Mouse (Mus musculus) hindbrain, embryonic 13.5 days (tissue): ENCODE results near the gene Myh11. TPM values are rescaled to one million over a fixed set of nuclear protein-coding genes. Genes with fewer than 3 reads are reported as not detected.

Experiments
- ATAC-seq: fragments of 200-750 bp; cut with Nextera tagmentation; 2 replicates; pipeline ENCODE4 v1.8.0; 2017; ENCODE audit warnings: moderate TSS enrichment; ENCODE audit not compliant: low FRiP score
- H3K27ac ChIP-seq: fragments of 300-500 bp; sonication (generic); 2 replicates; pipeline ENCODE4 v1.5.1; 2015; ENCODE audit warnings: inconsistent platforms, mild to moderate bottlenecking, moderate library complexity
- H3K27me3 ChIP-seq: fragments of 300-500 bp; sonication (generic); 2 replicates; pipeline ENCODE4 v1.6.1; 2015; ENCODE audit warnings: mild to moderate bottlenecking, inconsistent platforms
- H3K36me3 ChIP-seq: fragments of 300-500 bp; sonication (generic); 2 replicates; pipeline ENCODE4 v1.6.1; 2015; ENCODE audit warnings: mild to moderate bottlenecking, inconsistent platforms
- H3K4me1 ChIP-seq: fragments of 300-500 bp; sonication (generic); replicated peaks from 2 replicates; pipeline ENCODE4 v1.6.1; 2015; ENCODE audit warnings: inconsistent platforms
- H3K4me2 ChIP-seq: fragments of 300-500 bp; sonication (generic); 2 replicates; pipeline ENCODE4 v1.6.1; 2015; ENCODE audit warnings: inconsistent platforms, mild to moderate bottlenecking, moderate library complexity
- H3K4me3 ChIP-seq: fragments of 300-500 bp; sonication (generic); 2 replicates; pipeline ENCODE4 v1.5.1; 2015; ENCODE audit warnings: mild to moderate bottlenecking, inconsistent platforms
- H3K9ac ChIP-seq: fragments of 300-500 bp; sonication (generic); 2 replicates; pipeline ENCODE4 v1.6.1; 2015; ENCODE audit warnings: mild to moderate bottlenecking, inconsistent platforms
- H3K9me3 ChIP-seq: fragments of 300-500 bp; sonication (generic); 2 replicates; pipeline ENCODE4 v1.6.1; 2016; ENCODE audit warnings: inconsistent platforms
- WGBS: fragments of 180-500 bp; shearing (Covaris S2); methylation state at CpG from one replicate; pipeline ENCODE4 v1.1.7; 2015; 5-methylcytosine and 5-hydroxymethylcytosine counted together
- polyA plus RNA-seq: library from polyadenylated mRNA; unstranded; fragments of >200 nt; fragmentation: Nextera tagmentation; extraction: Ambion mirVana; gene quantifications from 2 replicates; pipeline ENCODE4 v1.2.1, GENCODE M21; 2015

Myh11 gene
- polyA plus RNA-seq, 1 experiment from 2014 or later: 0.53 TPM

- Histone ChIP-seq H3K4me1 (no peaks in the 10 kb centered on the region), H3K9ac (no peak overlapping the region), H3K9me3 (no peaks in the 10 kb centered on the region), H3K4me2 (no peak overlapping the region), H3K27ac (no peak overlapping the region), H3K27me3 (no peaks in the 10 kb centered on the region), H3K4me3 (no peak overlapping the region), H3K36me3 (no peaks in the 10 kb centered on the region)
- ATAC-seq: no peak
- WGBS: 92% methylated on average over 1 of the region's 1 CpGs
Measured at GRCm38 (mm10) chr16:14262410-14262809, 28.8 kb downstream of the Myh11 start.

GRCm38 (mm10) chr16:14258856-14259255 is 32.3 kb downstream of the Myh11 start:
- H3K27ac ChIP-seq: no peak overlapping the region
- ATAC-seq: no peak
- H3K27me3 ChIP-seq: no peaks in the 10 kb centered on the region
- no peak overlapping the region for H3K4me2 ChIP-seq
- no peaks in the 10 kb centered on the region for H3K4me1 ChIP-seq
- no peaks in the 10 kb centered on the region for H3K9me3 ChIP-seq
- H3K4me3 ChIP-seq: no peak overlapping the region
- H3K36me3 ChIP-seq: no peaks in the 10 kb centered on the region
- 59% methylated on average over 2 of the region's 2 CpGs for WGBS
- no peak overlapping the region for H3K9ac ChIP-seq

GRCm38 (mm10) chr16:14253586-14253985 is 37.6 kb downstream of the Myh11 start:
- no peak overlapping the region for H3K4me3 ChIP-seq

GRCm38 (mm10) chr16:14252877-14253276 is 38.3 kb downstream of the Myh11 start:
- Histone ChIP-seq H3K4me2 (no peak overlapping the region), H3K4me1 (no peaks in the 10 kb centered on the region), H3K9me3 (no peaks in the 10 kb centered on the region), H3K4me3 (no peak overlapping the region), H3K36me3 (no peaks in the 10 kb centered on the region), H3K27ac (no peak overlapping the region), H3K27me3 (no peaks in the 10 kb centered on the region), H3K9ac (no peak overlapping the region)
- no peak for ATAC-seq
- whole genome bisulfite sequencing: 74% methylated on average over 4 of the region's 4 CpGs

More at GRCm38 (mm10) chr16:14253586-14253985, 37.6 kb downstream of the Myh11 start:
- no peaks in the 10 kb centered on the region for H3K9me3 ChIP-seq
- H3K36me3 ChIP-seq: no peaks in the 10 kb centered on the region
- 91% methylated on average over 3 of the region's 3 CpGs for WGBS
- no peaks in the 10 kb centered on the region for H3K4me1 ChIP-seq
- H3K27me3 ChIP-seq: no peaks in the 10 kb centered on the region
- ATAC-seq: no peak
- H3K27ac ChIP-seq: no peak overlapping the region
- no peak overlapping the region for H3K4me2 ChIP-seq
- H3K9ac ChIP-seq: no peak overlapping the region

GRCm38 (mm10) chr16:14249913-14250312 is 41.3 kb downstream of the Myh11 start:
- Histone ChIP-seq H3K4me1 (no peaks in the 10 kb centered on the region), H3K36me3 (no peaks in the 10 kb centered on the region), H3K4me3 (no peak overlapping the region), H3K27me3 (no peaks in the 10 kb centered on the region), H3K9ac (no peak overlapping the region), H3K4me2 (no peak overlapping the region), H3K9me3 (no peaks in the 10 kb centered on the region), H3K27ac (no peak overlapping the region)
- WGBS: 68% methylated on average over 1 of the region's 1 CpGs
- ATAC-seq: no peak

- no peaks in the 10 kb centered on the region for H3K27me3 ChIP-seq
- H3K9me3 ChIP-seq: no peaks in the 10 kb centered on the region
- H3K9ac ChIP-seq: no peak overlapping the region
- ATAC-seq: no peak
- H3K4me1 ChIP-seq: no peaks in the 10 kb centered on the region
- no peak overlapping the region for H3K4me2 ChIP-seq
- no peak overlapping the region for H3K4me3 ChIP-seq
- WGBS: 29% methylated on average over 2 of the region's 2 CpGs
- no peaks in the 10 kb centered on the region for H3K36me3 ChIP-seq
- H3K27ac ChIP-seq: no peak overlapping the region
Measured at GRCm38 (mm10) chr16:14242553-14242952, 48.6 kb downstream of the Myh11 start.

- Histone ChIP-seq H3K27me3 (no peaks in the 10 kb centered on the region), H3K9ac (no peak overlapping the region), H3K4me2 (no peak overlapping the region), H3K27ac (no peak overlapping the region), H3K4me1 (no peaks in the 10 kb centered on the region), H3K36me3 (no peaks in the 10 kb centered on the region), H3K9me3 (no peaks in the 10 kb centered on the region), H3K4me3 (no peak overlapping the region)
- ATAC-seq: no peak
- WGBS: 82% methylated on average over 3 of the region's 3 CpGs
Measured at GRCm38 (mm10) chr16:14242059-14242458, 49.1 kb downstream of the Myh11 start.

- Histone ChIP-seq H3K9ac (no peak overlapping the region), H3K4me2 (no peak overlapping the region), H3K36me3 (no peaks in the 10 kb centered on the region), H3K27me3 (no peaks in the 10 kb centered on the region), H3K4me3 (no peak overlapping the region), H3K4me1 (no peaks in the 10 kb centered on the region), H3K9me3 (no peaks in the 10 kb centered on the region), H3K27ac (no peak overlapping the region)
- ATAC-seq: peak; percentile 72
- WGBS: 25% methylated on average over 6 of the region's 6 CpGs
Measured at GRCm38 (mm10) chr16:14237100-14237723, 54.0 kb downstream of the Myh11 start.

GRCm38 (mm10) chr16:14215156-14215555 is 76.0 kb downstream of the Myh11 start:
- Histone ChIP-seq H3K36me3 (no peaks in the 10 kb centered on the region), H3K4me2 (no peak overlapping the region), H3K4me1 (no peaks in the 10 kb centered on the region), H3K4me3 (no peak overlapping the region), H3K27ac (no peak overlapping the region), H3K9me3 (no peaks in the 10 kb centered on the region), H3K9ac (no peak overlapping the region), H3K27me3 (no peaks in the 10 kb centered on the region)
- 92% methylated on average over 3 of the region's 3 CpGs for WGBS
- no peak for ATAC-seq

GRCm38 (mm10) chr16:14198798-14199197 is 92.4 kb downstream of the Myh11 start:
- Histone ChIP-seq H3K9me3 (no peaks in the 10 kb centered on the region), H3K27ac (no peak overlapping the region), H3K27me3 (no peaks in the 10 kb centered on the region), H3K9ac (no peak overlapping the region), H3K4me1 (no peaks in the 10 kb centered on the region), H3K36me3 (no peaks in the 10 kb centered on the region), H3K4me2 (no peak overlapping the region), H3K4me3 (no peak overlapping the region)
- WGBS: 81% methylated on average over 4 of the region's 4 CpGs
- ATAC-seq: no peak

GRCm38 (mm10) chr16:14195427-14195826 is 95.7 kb downstream of the Myh11 start:
- H3K9me3 ChIP-seq: no peaks in the 10 kb centered on the region
- no peak overlapping the region for H3K4me3 ChIP-seq
- H3K4me1 ChIP-seq: no peaks in the 10 kb centered on the region
- 29% methylated on average over 1 of the region's 1 CpGs for WGBS
- H3K27ac ChIP-seq: no peak overlapping the region
- no peak overlapping the region for H3K4me2 ChIP-seq
- no peaks in the 10 kb centered on the region for H3K27me3 ChIP-seq
- peaks cover 18% of the 10 kb centered on the region for H3K36me3 ChIP-seq
- ATAC-seq: no peak
- H3K9ac ChIP-seq: no peak overlapping the region

- no peaks in the 10 kb centered on the region for H3K9me3 ChIP-seq
- ATAC-seq: no peak
- H3K4me3 ChIP-seq: no peak overlapping the region
- H3K27me3 ChIP-seq: no peaks in the 10 kb centered on the region
- H3K4me1 ChIP-seq: no peaks in the 10 kb centered on the region
- no peak overlapping the region for H3K27ac ChIP-seq
- 76% methylated on average over 9 of the region's 9 CpGs for WGBS
- no peak overlapping the region for H3K9ac ChIP-seq
- H3K36me3 ChIP-seq: peaks cover 27% of the 10 kb centered on the region
- no peak overlapping the region for H3K4me2 ChIP-seq
Measured at GRCm38 (mm10) chr16:14194164-14194950, 96.8 kb downstream of the Myh11 start.

GRCm38 (mm10) chr16:14185516-14185915 is 105.7 kb downstream of the Myh11 start:
- 96% methylated on average over 5 of the region's 5 CpGs for WGBS
- H3K27me3 ChIP-seq: no peaks in the 10 kb centered on the region
- no peak overlapping the region for H3K9ac ChIP-seq
- H3K9me3 ChIP-seq: no peaks in the 10 kb centered on the region
- H3K4me3 ChIP-seq: no peak overlapping the region
- H3K27ac ChIP-seq: no peak overlapping the region
- H3K36me3 ChIP-seq: peaks cover 61% of the 10 kb centered on the region
- no peak for ATAC-seq
- no peaks in the 10 kb centered on the region for H3K4me1 ChIP-seq
- no peak overlapping the region for H3K4me2 ChIP-seq
